Mouse (Mus musculus) lung, postnatal 10 days (tissue): ENCODE results near the gene Dusp18.

Source experiments
- DNase-seq: peaks from one replicate; pipeline ENCODE4 v3.0.0; 2021

Gene Dusp18

GRCm38 (mm10) chr11:3931511-3932211 lies 36.6 kb downstream of the Dusp18 start, which contains the start of gene Tcn2:
Gene Tcn2, minus strand, starts transcription at chr11:3932159.
- peak; percentile 95 for DNase-seq

- DNase-seq, result no peak
Observed at GRCm38 (mm10) chr11:3933756-3934285, 38.8 kb downstream of the Dusp18 start.

GRCm38 (mm10) chr11:3935135-3935534 lies 40.1 kb downstream of the Dusp18 start:
- no peak for DNase-seq

- DNase-seq, result no peak
Observed at GRCm38 (mm10) chr11:3936318-3936717, 41.3 kb downstream of the Dusp18 start.

- no peak for DNase-seq
Observed at GRCm38 (mm10) chr11:3937321-3937874, 42.4 kb downstream of the Dusp18 start.

GRCm38 (mm10) chr11:3941371-3941770 lies 46.3 kb downstream of the Dusp18 start:
- no peak for DNase-seq

- no peak for DNase-seq
Observed at GRCm38 (mm10) chr11:3946386-3946785, 51.3 kb downstream of the Dusp18 start.
